8 mouse cellular contexts compared by ENCODE assay signal in genomic region chr8:83738949-83739710, GRCm38 (mm10). TPM values are rescaled to one million over a fixed set of nuclear protein-coding genes. Genes with fewer than 3 reads are reported as not detected.
DNase-seq lines count a peak whose midpoint lies in the region; ATAC-seq and TF ChIP-seq lines count a peak whose summit lies in the region.

No protein-coding gene starts in this region.

- ATAC-seq in heart, embryonic 16.5 days (replicated peaks; ENCODE audit: extremely low read depth, insufficient read depth, low FRiP score) = no peak
- ATAC-seq in liver, embryonic 15.5 days (ENCODE audit: insufficient read depth) = no peak

- H3K4me3 ChIP-seq in ES-E14 (ENCODE audit: insufficient read depth in 1 of 2, low read depth in 1 of 2, low read length in 2 of 2, poor library complexity in 1 of 2, severe bottlenecking in 1 of 2) = peak overlapping the region; percentile 27 to 74
- H3K4me3 ChIP-seq in heart, embryonic 16.5 days (ENCODE audit: low read length) = peak overlapping the region; percentile 82
- H3K4me3 ChIP-seq in liver, embryonic 15.5 days (replicated peaks) = peak overlapping the region; percentile 57

- DNase-seq in adrenal gland, postnatal 10 days = peak; percentile 7
- DNase-seq in adrenal gland, adult 2 months = no peak
- DNase-seq in ES-E14 (ENCODE audit: low read depth, low spot score) = no peak
- no peak for DNase-seq in cerebellum, adult 8-10 months
- no peak for DNase-seq in urinary bladder, postnatal 14 days (ENCODE audit: low spot score)
- DNase-seq in layer of hippocampus, postnatal 36 days = no peak

- in situ Hi-C loops in ES-E14 (cut with MboI; ENCODE audit: low sequenced_read_pairs in 2 of 2, unreplicated experiment in 2 of 2) = no loop called here

- H3K4me2 ChIP-seq in heart, embryonic 16.5 days (ENCODE audit: low read depth, low read length) = peak overlapping the region; percentile 97
- peak overlapping the region; percentile 76 for H3K4me2 ChIP-seq in liver, embryonic 15.5 days

- H3K36me3 ChIP-seq in ES-E14 (ENCODE audit: control insufficient read depth, insufficient read depth, low read length, poor library complexity, severe bottlenecking) = peaks cover 8% of the 10 kb centered on the region
- no peaks in the 10 kb centered on the region for H3K36me3 ChIP-seq in heart, embryonic 16.5 days (ENCODE audit: control insufficient read depth, insufficient read depth)
- H3K36me3 ChIP-seq in liver, embryonic 15.5 days (replicated peaks) = no peaks in the 10 kb centered on the region

- H3K27ac ChIP-seq in ES-E14 (ENCODE audit: insufficient read depth, low read depth, low read length, poor library complexity, severe bottlenecking) = peak overlapping the region; percentile 85
- H3K27ac ChIP-seq in heart, embryonic 16.5 days (ENCODE audit: low read length) = peak overlapping the region; percentile 91
- peak overlapping the region; percentile 72; the same call in 1 of the 2 replicates for H3K27ac ChIP-seq in liver, embryonic 15.5 days (replicated peaks)

- WGBS in heart, embryonic 16.5 days = 71% methylated on average over 10 of the region's 10 CpGs
- 69% methylated on average over 10 of the region's 10 CpGs for WGBS in liver, embryonic 15.5 days (ENCODE audit: insufficient replicate concordance)

- H3K27me3 ChIP-seq in heart, embryonic 16.5 days (ENCODE audit: control insufficient read depth, insufficient read depth, low read length) = no peaks in the 10 kb centered on the region
- H3K27me3 ChIP-seq in liver, embryonic 15.5 days = peaks cover 12% of the 10 kb centered on the region

- no peaks in the 10 kb centered on the region for H3K9me3 ChIP-seq in ES-E14 (ENCODE audit: control insufficient read depth, insufficient read depth, low read depth, low read length)
- peaks cover 3% of the 10 kb centered on the region; the same call in 1 of the 2 replicates for H3K9me3 ChIP-seq in heart, embryonic 16.5 days (replicated peaks; ENCODE audit: control insufficient read depth, low read length)
- no peaks in the 10 kb centered on the region for H3K9me3 ChIP-seq in liver, embryonic 15.5 days (replicated peaks)

- peaks cover 8 to 24% of the 10 kb centered on the region in 2 experiments; a peak in 1 of 4 replicates for H3K4me1 ChIP-seq in ES-E14 (ENCODE audit: control insufficient read depth in 2 of 2, insufficient read depth in 2 of 2, low read length in 2 of 2, poor library complexity in 1 of 2)
- peaks cover 42% of the 10 kb centered on the region for H3K4me1 ChIP-seq in heart, embryonic 16.5 days (ENCODE audit: control insufficient read depth, insufficient read depth, low read length)
- peaks cover 59% of the 10 kb centered on the region for H3K4me1 ChIP-seq in liver, embryonic 15.5 days (replicated peaks)

- H3K9ac ChIP-seq in ES-E14 (ENCODE audit: insufficient read depth, low read depth, low read length, poor library complexity, severe bottlenecking) = peak overlapping the region; percentile 12; the same call in 1 of the 2 replicates
- peak overlapping the region; percentile 45 for H3K9ac ChIP-seq in heart, embryonic 16.5 days (ENCODE audit: low read length)
- H3K9ac ChIP-seq in liver, embryonic 15.5 days = no peak overlapping the region

TF ChIP-seq in ES-E14, 5 proteins besides CTCF, POLR2A, EP300 and RAD21:
- TF ChIP-seq HCFC1 (IDR thresholded peaks at IDR 0.05; ENCODE audit: borderline replicate concordance, insufficient read depth, low read length) (no peak), ZC3H11A (IDR thresholded peaks at IDR 0.05; ENCODE audit: borderline replicate concordance, low read depth, low read length) (no peak), MAFK (IDR thresholded peaks at IDR 0.05; ENCODE audit: insufficient read depth, low read depth, low read length) (no peak), ZNF384 (IDR thresholded peaks at IDR 0.05; ENCODE audit: low read depth, low read length) (no peak), CHD2 (IDR thresholded peaks at IDR 0.05; ENCODE audit: low read depth, low read length) (no peak)

RNA-seq across cellular contexts. Expression of gene Adgre5, which starts 2.0 kb away (rescaled TPM):
- total RNA-seq in adrenal gland, postnatal 10 days (2021) = 10 to 100 TPM; 53.8 to 63.0 TPM
- total RNA-seq in adrenal gland, adult 2 months (2021) = 10 to 100 TPM; 31.5 to 40.7 TPM
- 34.5 and 35.2 TPM in 2 replicates for polyA plus RNA-seq in adrenal gland, adult 2 months (2012; rRNA removed)
- 92.2 and 135 TPM in 2 replicates for total RNA-seq in ES-E14 (2012; rRNA removed)
- 39.5 and 41.9 TPM in 2 replicates for polyA plus RNA-seq in heart, embryonic 16.5 days (2015; fragmentation: Nextera tagmentation; extraction: Ambion mirVana)
- polyA plus RNA-seq in liver, embryonic 15.5 days (2015; fragmentation: Nextera tagmentation; extraction: Ambion mirVana) = 13.4 and 15.4 TPM in 2 replicates
- 1 to 10 TPM; 7.6 to 7.7 TPM for total RNA-seq in layer of hippocampus, postnatal 36 days (2021)

RNA-seq across cellular contexts. Expression of gene Ddx39, which starts 24.2 kb away (rescaled TPM):
- 10 to 100 TPM; 29.4 to 33.7 TPM for total RNA-seq in adrenal gland, postnatal 10 days (2021)
- total RNA-seq in adrenal gland, adult 2 months (2021) = 10 to 100 TPM; 15.3 to 20.9 TPM
- polyA plus RNA-seq in adrenal gland, adult 2 months (2012; rRNA removed) = 13.4 and 14.1 TPM in 2 replicates
- 274 and 324 TPM in 2 replicates for total RNA-seq in ES-E14 (2012; rRNA removed)
- 141 and 147 TPM in 2 replicates for polyA plus RNA-seq in heart, embryonic 16.5 days (2015; fragmentation: Nextera tagmentation; extraction: Ambion mirVana)
- 184 and 189 TPM in 2 replicates for polyA plus RNA-seq in liver, embryonic 15.5 days (2015; fragmentation: Nextera tagmentation; extraction: Ambion mirVana)
- total RNA-seq in layer of hippocampus, postnatal 36 days (2021) = 10 to 100 TPM; 17.0 to 19.2 TPM

RNA-seq across cellular contexts. Expression of gene Pkn1, which starts 40.2 kb away (rescaled TPM):
- 100 to 1,000 TPM; 130 to 163 TPM for total RNA-seq in adrenal gland, postnatal 10 days (2021)
- total RNA-seq in adrenal gland, adult 2 months (2021) = 100 to 1,000 TPM; 110 to 115 TPM
- polyA plus RNA-seq in adrenal gland, adult 2 months (2012; rRNA removed) = 138 and 164 TPM in 2 replicates
- 24.7 and 33.2 TPM in 2 replicates for total RNA-seq in ES-E14 (2012; rRNA removed)
- 17.5 and 20.2 TPM in 2 replicates for polyA plus RNA-seq in heart, embryonic 16.5 days (2015; fragmentation: Nextera tagmentation; extraction: Ambion mirVana)
- 11.3 and 12.8 TPM in 2 replicates for polyA plus RNA-seq in liver, embryonic 15.5 days (2015; fragmentation: Nextera tagmentation; extraction: Ambion mirVana)
- 10 to 100 TPM; 53.0 to 54.8 TPM for total RNA-seq in layer of hippocampus, postnatal 36 days (2021)
